Mouse (Mus musculus): Measurements from ENCODE around the gene Entpd4b. TPM values are rescaled to one million over a fixed set of nuclear protein-coding genes. Genes with fewer than 3 reads are reported as not detected.
"Not testable (repeated sequence)": the region's sequence is repeated elsewhere in the genome, so short reads cannot be mapped to it uniquely, and the experiment has no call there.

Gene Entpd4b
- total and polyA plus RNA-seq, 2 experiments from 2014 or later, result 17.2 to 19.8 TPM

DNA sequence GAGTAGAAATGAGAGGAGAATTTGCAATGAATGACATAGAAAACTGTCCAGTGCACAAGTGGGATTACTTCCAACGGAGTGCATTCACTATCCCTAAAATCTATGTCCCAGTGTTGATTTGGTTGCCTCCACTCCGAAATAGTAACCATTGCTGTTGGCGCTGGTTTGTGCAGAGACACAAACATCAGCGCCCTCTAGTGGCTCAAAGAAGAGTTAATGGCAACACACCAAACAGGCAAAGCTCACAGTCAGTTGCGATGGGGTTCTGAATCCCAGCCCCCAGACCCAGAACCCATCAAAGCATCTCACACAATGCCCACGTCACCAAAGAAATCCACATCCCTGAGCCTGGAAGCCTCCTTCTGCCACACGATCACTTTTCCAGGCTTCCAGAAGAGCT is 11.2 kb upstream of the Entpd4b start:
- H3K27ac ChIP-seq (ENCODE audit: low read depth); H3K4me1 ChIP-seq (ENCODE audit: control insufficient read depth, insufficient read depth); H3K36me3 ChIP-seq (replicated peaks; ENCODE audit: control insufficient read depth, insufficient read depth, low read length); H3K27me3 ChIP-seq (ENCODE audit: control insufficient read depth, insufficient read depth, low read length); DNase-seq (ENCODE audit: low spot score); H3K4me2 ChIP-seq (ENCODE audit: low read depth, low read length); H3K9ac ChIP-seq (replicated peaks; ENCODE audit: low read depth, low read length); H3K9me3 ChIP-seq (replicated peaks; ENCODE audit: control insufficient read depth, low read length); H3K4me3 ChIP-seq (ENCODE audit: low read depth, low read length): not testable (repeated sequence)
- WGBS, result no CpG with 5 or more reads among the region's 7 CpGs
- 0 out of 2 replicates have a peak, but pooled peaks have one; percentile 11 for ATAC-seq (ENCODE audit: insufficient read depth, low read depth)

DNA sequence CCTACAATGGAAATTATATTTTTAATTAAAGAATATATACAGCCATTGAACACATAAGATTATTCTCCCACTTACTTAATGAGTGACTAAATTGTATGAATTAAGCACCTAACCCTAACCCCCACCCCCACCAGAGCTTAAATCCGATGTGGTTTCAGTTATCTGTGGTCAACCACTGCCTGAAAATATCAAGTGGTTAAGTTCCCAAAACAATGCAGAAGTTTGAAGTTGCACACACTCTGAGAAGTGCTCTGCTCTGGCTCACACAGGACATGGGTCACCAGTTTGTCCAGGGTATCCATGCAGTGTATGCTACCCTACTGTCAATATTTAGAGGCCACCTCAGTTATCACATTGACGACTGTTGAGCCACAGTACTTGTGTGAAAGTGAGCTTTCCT is 10.2 kb upstream of the Entpd4b start:
- not testable (repeated sequence) for ATAC-seq (ENCODE audit: insufficient read depth, low read depth)

DNA sequence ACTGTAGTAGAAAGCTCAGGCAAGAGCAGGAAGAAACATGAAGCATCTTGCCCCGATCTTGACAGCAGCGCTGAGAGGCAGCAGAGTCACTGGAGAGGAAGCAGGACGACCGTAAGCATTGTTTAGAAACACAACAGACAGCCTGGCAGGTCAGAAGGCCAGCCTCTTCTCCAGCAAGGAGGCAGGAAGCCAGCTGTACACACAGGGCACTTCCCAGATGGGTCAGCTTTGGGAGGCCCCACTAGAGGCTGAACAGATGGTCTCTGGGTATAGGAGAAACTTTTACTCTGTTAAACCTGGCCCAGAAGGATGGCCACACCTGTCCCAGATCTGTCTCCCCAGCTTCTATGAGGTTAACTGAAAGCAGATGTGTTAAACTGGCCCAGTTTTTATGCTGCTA is 7.9 kb upstream of the Entpd4b start:
- no CpG with 5 or more reads among the region's 4 CpGs for WGBS
- not testable (repeated sequence) for H3K4me1 ChIP-seq (ENCODE audit: control insufficient read depth, insufficient read depth); H3K4me3 ChIP-seq (ENCODE audit: low read depth, low read length); H3K36me3 ChIP-seq (replicated peaks; ENCODE audit: control insufficient read depth, insufficient read depth, low read length); H3K27ac ChIP-seq (ENCODE audit: low read depth); H3K27me3 ChIP-seq (ENCODE audit: control insufficient read depth, insufficient read depth, low read length); H3K9ac ChIP-seq (replicated peaks; ENCODE audit: low read depth, low read length); DNase-seq (ENCODE audit: low spot score); H3K4me2 ChIP-seq (ENCODE audit: low read depth, low read length); H3K9me3 ChIP-seq (replicated peaks; ENCODE audit: control insufficient read depth, low read length)
- peak; percentile 39; the same call in 1 of the 2 replicates for ATAC-seq (ENCODE audit: insufficient read depth, low read depth)

More for the DNA sequence above, 10.2 kb upstream of the Entpd4b start:
- not testable (repeated sequence) for H3K4me3 ChIP-seq (ENCODE audit: low read depth, low read length); H3K4me1 ChIP-seq (ENCODE audit: control insufficient read depth, insufficient read depth); H3K27me3 ChIP-seq (ENCODE audit: control insufficient read depth, insufficient read depth, low read length); H3K9ac ChIP-seq (replicated peaks; ENCODE audit: low read depth, low read length); H3K27ac ChIP-seq (ENCODE audit: low read depth); H3K4me2 ChIP-seq (ENCODE audit: low read depth, low read length); H3K9me3 ChIP-seq (replicated peaks; ENCODE audit: control insufficient read depth, low read length); H3K36me3 ChIP-seq (replicated peaks; ENCODE audit: control insufficient read depth, insufficient read depth, low read length); DNase-seq (ENCODE audit: low spot score)
- no CpG with 5 or more reads among the region's 2 CpGs for WGBS

DNA sequence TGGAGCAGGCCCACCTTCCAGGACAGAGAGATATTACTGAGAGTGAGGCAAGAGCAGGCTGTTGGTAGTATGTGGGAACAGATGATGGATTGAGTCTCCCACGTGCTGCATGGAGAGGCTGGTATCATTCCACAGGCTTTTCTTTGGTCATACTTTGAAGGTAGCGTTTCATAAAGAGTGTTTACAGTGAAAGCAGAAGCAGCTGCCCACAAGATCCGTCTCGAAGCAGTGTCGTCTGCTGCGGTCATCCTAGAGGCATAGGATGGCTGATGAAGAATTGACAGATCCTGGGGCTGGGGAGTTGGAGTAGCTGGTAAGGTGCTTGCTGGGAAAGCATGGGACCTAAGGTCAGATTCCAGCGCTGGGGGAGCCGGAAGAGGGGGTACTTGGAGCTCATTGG is 1.6 kb downstream of the Entpd4b start:
- not testable (repeated sequence) for H3K4me1 ChIP-seq (ENCODE audit: control insufficient read depth, insufficient read depth); H3K36me3 ChIP-seq (replicated peaks; ENCODE audit: control insufficient read depth, insufficient read depth, low read length); H3K27me3 ChIP-seq (ENCODE audit: control insufficient read depth, insufficient read depth, low read length); ATAC-seq (ENCODE audit: insufficient read depth, low read depth); H3K9me3 ChIP-seq (replicated peaks; ENCODE audit: control insufficient read depth, low read length); H3K27ac ChIP-seq (ENCODE audit: low read depth); H3K4me3 ChIP-seq (ENCODE audit: low read depth, low read length); H3K9ac ChIP-seq (replicated peaks; ENCODE audit: low read depth, low read length); DNase-seq (ENCODE audit: low spot score); H3K4me2 ChIP-seq (ENCODE audit: low read depth, low read length)
- no CpG with 5 or more reads among the region's 8 CpGs for WGBS

DNA sequence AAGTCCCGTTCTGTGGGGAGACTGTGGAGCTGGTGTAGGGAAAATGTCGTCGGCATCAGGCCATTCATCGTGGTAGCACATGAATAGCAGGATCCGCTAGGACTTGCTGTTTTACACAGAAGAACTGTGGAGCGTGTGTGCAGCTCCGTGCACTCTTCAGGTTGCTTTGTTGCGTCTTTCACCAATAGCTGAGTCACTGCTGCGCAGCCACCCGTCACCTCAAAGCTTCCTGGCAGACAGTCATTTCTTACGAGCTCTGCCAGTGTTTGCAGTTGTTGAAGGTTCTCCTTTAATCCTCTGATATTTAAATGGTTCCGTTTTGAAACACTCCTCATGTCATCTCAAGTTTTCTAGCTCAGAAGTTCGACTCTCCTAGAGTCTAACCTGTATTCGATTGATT is 2.3 kb downstream of the Entpd4b start:
- H3K4me3 ChIP-seq (ENCODE audit: low read depth, low read length); ATAC-seq (ENCODE audit: insufficient read depth, low read depth); H3K27me3 ChIP-seq (ENCODE audit: control insufficient read depth, insufficient read depth, low read length); H3K9me3 ChIP-seq (replicated peaks; ENCODE audit: control insufficient read depth, low read length); H3K27ac ChIP-seq (ENCODE audit: low read depth); H3K36me3 ChIP-seq (replicated peaks; ENCODE audit: control insufficient read depth, insufficient read depth, low read length); DNase-seq (ENCODE audit: low spot score); H3K9ac ChIP-seq (replicated peaks; ENCODE audit: low read depth, low read length); H3K4me1 ChIP-seq (ENCODE audit: control insufficient read depth, insufficient read depth); H3K4me2 ChIP-seq (ENCODE audit: low read depth, low read length): not testable (repeated sequence)
- no CpG with 5 or more reads among the region's 14 CpGs for WGBS

Other genes starting within 250 kb of the Entpd4b start
- gene Gm16867, start 52.1 kb upstream of the Entpd4b start, total RNA-seq (2014; rRNA removed; ENCODE audit: low replicate concordance), result not detected in 2 replicates
- not detected in 2 replicates for gene Gm16867, start 52.1 kb upstream of the Entpd4b start, polyA plus RNA-seq (2015; fragmentation: Nextera tagmentation; extraction: Ambion mirVana)
- gene Gm27179, start 42.9 kb upstream of the Entpd4b start, total RNA-seq (2014; rRNA removed; ENCODE audit: low replicate concordance), result not detected in 2 replicates
- gene Gm27179, start 42.9 kb upstream of the Entpd4b start, polyA plus RNA-seq (2015; fragmentation: Nextera tagmentation; extraction: Ambion mirVana), result 0.04 TPM in 1 of 2 replicates, not detected in the other

Measured in heart, postnatal 0 days (tissue).